Comparison of ENCODE assay signal across 8 mouse cellular contexts in genomic region chr12:73449069-73449468, GRCm38 (mm10).
DNase-seq lines count a peak whose midpoint lies in the region; ATAC-seq lines count a peak whose summit lies in the region.

No protein-coding gene starts in this region.

- H3K9me3 ChIP-seq in heart, embryonic 11.5 days (replicated peaks; ENCODE audit: control insufficient read depth, low read length), result no peaks in the 10 kb centered on the region; the same call in 1 of the 2 replicates
- H3K9me3 ChIP-seq in limb, embryonic 10.5 days (replicated peaks), result no peaks in the 10 kb centered on the region
- H3K9me3 ChIP-seq in stomach, embryonic 15.5 days, result no peaks in the 10 kb centered on the region
- H3K9me3 ChIP-seq in forebrain, embryonic 16.5 days (ENCODE audit: control insufficient read depth, low read length), result no peaks in the 10 kb centered on the region

- no peak overlapping the region; the same call in 1 of the 2 replicates for H3K4me2 ChIP-seq in heart, embryonic 11.5 days
- peak overlapping the region; percentile 53 for H3K4me2 ChIP-seq in stomach, embryonic 15.5 days
- H3K4me2 ChIP-seq in forebrain, embryonic 16.5 days (ENCODE audit: low read length), result no peak overlapping the region

- no peaks in the 10 kb centered on the region for H3K27me3 ChIP-seq in heart, embryonic 11.5 days (ENCODE audit: control insufficient read depth, insufficient read depth, low read length)
- 0 out of 2 replicates have a peak, but pooled peaks cover 3% of the 10 kb centered on the region for H3K27me3 ChIP-seq in limb, embryonic 10.5 days (ENCODE audit: low read depth, poor library complexity, severe bottlenecking)
- no peaks in the 10 kb centered on the region for H3K27me3 ChIP-seq in stomach, embryonic 15.5 days (replicated peaks)
- no peaks in the 10 kb centered on the region for H3K27me3 ChIP-seq in forebrain, embryonic 16.5 days (replicated peaks; ENCODE audit: control insufficient read depth, insufficient read depth, low read length)

- peak; percentile 91 for DNase-seq in 416B (ENCODE audit: low read depth)
- peak; percentile 38 for DNase-seq in adrenal gland, adult 8-10 months
- DNase-seq in limb, embryonic 10.5 days (ENCODE audit: low spot score), result peak; percentile 54
- DNase-seq in layer of hippocampus, postnatal 10 days (ENCODE audit: low spot score in 2 of 2), result no peak
- no peak for DNase-seq in right cerebral cortex, postnatal 25 days

- no peak overlapping the region for H3K27ac ChIP-seq in heart, embryonic 11.5 days (ENCODE audit: low read depth, low read length)
- H3K27ac ChIP-seq in limb, embryonic 10.5 days, result peak overlapping the region; percentile 59
- peak overlapping the region; percentile 7; the same call in 1 of the 2 replicates for H3K27ac ChIP-seq in stomach, embryonic 15.5 days
- no peak overlapping the region for H3K27ac ChIP-seq in forebrain, embryonic 16.5 days (ENCODE audit: low read length)

- 45% methylated on average over 9 of the region's 9 CpGs for WGBS in heart, embryonic 11.5 days (ENCODE audit: insufficient replicate concordance)
- WGBS in limb, embryonic 10.5 days, result 59% methylated on average over 9 of the region's 9 CpGs
- 35% methylated on average over 9 of the region's 9 CpGs for WGBS in stomach, embryonic 15.5 days
- 82% methylated on average over 9 of the region's 9 CpGs for WGBS in forebrain, embryonic 16.5 days

- H3K36me3 ChIP-seq in heart, embryonic 11.5 days (ENCODE audit: control insufficient read depth, insufficient read depth, low read length), result no peaks in the 10 kb centered on the region
- no peaks in the 10 kb centered on the region for H3K36me3 ChIP-seq in limb, embryonic 10.5 days
- H3K36me3 ChIP-seq in stomach, embryonic 15.5 days, result no peaks in the 10 kb centered on the region
- no peaks in the 10 kb centered on the region for H3K36me3 ChIP-seq in forebrain, embryonic 16.5 days (ENCODE audit: control insufficient read depth, insufficient read depth)

- peak; percentile 49; the same call in 1 of the 2 replicates for ATAC-seq in heart, embryonic 11.5 days (replicated peaks; ENCODE audit: insufficient number of reproducible peaks, low FRiP score, low TSS enrichment)
- 0 out of 2 replicates have a peak, but pooled peaks have one; percentile 35 for ATAC-seq in stomach, embryonic 15.5 days (ENCODE audit: insufficient read depth, low FRiP score, low read depth)
- ATAC-seq in forebrain, embryonic 16.5 days, result no peak

- peaks cover 10% of the 10 kb centered on the region; the same call in 1 of the 2 replicates for H3K4me1 ChIP-seq in heart, embryonic 11.5 days (ENCODE audit: control insufficient read depth, insufficient read depth, low read length)
- H3K4me1 ChIP-seq in limb, embryonic 10.5 days, result peaks cover 69% of the 10 kb centered on the region
- H3K4me1 ChIP-seq in stomach, embryonic 15.5 days, result peaks cover 8% of the 10 kb centered on the region
- no peaks in the 10 kb centered on the region; the same call in 1 of the 2 replicates for H3K4me1 ChIP-seq in forebrain, embryonic 16.5 days (replicated peaks; ENCODE audit: control insufficient read depth, insufficient read depth, low read length)

- no peak overlapping the region for H3K4me3 ChIP-seq in heart, embryonic 11.5 days (ENCODE audit: low read depth, low read length)
- H3K4me3 ChIP-seq in limb, embryonic 10.5 days, result no peak overlapping the region
- H3K4me3 ChIP-seq in stomach, embryonic 15.5 days (replicated peaks), result peak overlapping the region; percentile 3; the same call in 1 of the 2 replicates
- H3K4me3 ChIP-seq in forebrain, embryonic 16.5 days (replicated peaks; ENCODE audit: low read length), result no peak overlapping the region

- H3K9ac ChIP-seq in heart, embryonic 11.5 days (ENCODE audit: low read depth, low read length), result no peak overlapping the region
- H3K9ac ChIP-seq in stomach, embryonic 15.5 days, result no peak overlapping the region
- H3K9ac ChIP-seq in forebrain, embryonic 16.5 days (replicated peaks; ENCODE audit: low read depth, low read length), result no peak overlapping the region

Comparison
In these comparisons a context has a peak if more than half of its experiments do, and no peak if none do; other contexts are left out.
1. DNase-seq: peak in 416B (single experiment), adrenal gland, adult 8-10 months (single experiment) and limb, embryonic 10.5 days (single experiment); none in layer of hippocampus, postnatal 10 days (0 of 2) and right cerebral cortex, postnatal 25 days (single experiment).
2. H3K27ac ChIP-seq: peak in limb, embryonic 10.5 days (single experiment) and stomach, embryonic 15.5 days (single experiment); none in heart, embryonic 11.5 days (single experiment) and forebrain, embryonic 16.5 days (single experiment).